Mouse (Mus musculus): ENCODE results near the gene Clasp2.

- TF ChIP-seq POLR2A (IDR thresholded peaks at IDR 0.05; ENCODE audit: insufficient read length, low read depth) (no peak), E2F4 (IDR thresholded peaks at IDR 0.05; ENCODE audit: insufficient read depth) (no peak), REST (IDR thresholded peaks at IDR 0.05; ENCODE audit: insufficient read depth, insufficient read length) (no peak), MYOD1 (IDR thresholded peaks at IDR 0.05; ENCODE audit: control insufficient read depth in 1 of 3, insufficient read length in 2 of 3, low read depth in 2 of 3) (no peak), USF1 (IDR thresholded peaks at IDR 0.05; ENCODE audit: low read depth) (no peak)
Observed at GRCm38 (mm10) chr9:113894903-113895302, 153.6 kb downstream of the Clasp2 start.
